Mouse (Mus musculus) stomach, postnatal 0 days (tissue): ENCODE results near the gene Lurap1. TPM values are rescaled to one million over a fixed set of nuclear protein-coding genes. Genes with fewer than 3 reads are reported as not detected.

Experiments used
- ATAC-seq: fragments of 200-750 bp; cut with Nextera tagmentation; 2 replicates; pipeline ENCODE4 v1.8.0; 2017; ENCODE audit not compliant: low FRiP score, low TSS enrichment
- DNase-seq: peaks from one replicate; pipeline ENCODE4 v3.0.0-alpha.2; 2016; ENCODE audit warnings: low spot score
- H3K27ac ChIP-seq: fragments of 300-500 bp; sonication (generic); replicated peaks from 2 replicates; pipeline ENCODE4 v1.5.1; 2014; ENCODE audit warnings: mild to moderate bottlenecking, control low read depth
- H3K27me3 ChIP-seq: fragments of 300-500 bp; sonication (generic); 2 replicates; pipeline ENCODE4 v1.6.1; 2014; ENCODE audit warnings: low read length; ENCODE audit not compliant: control insufficient read depth, insufficient read depth
- H3K36me3 ChIP-seq: fragments of 300-500 bp; sonication (generic); 2 replicates; pipeline ENCODE4 v1.6.1; 2014; ENCODE audit warnings: low read length, mixed read lengths; ENCODE audit not compliant: control insufficient read depth, insufficient read depth
- H3K4me1 ChIP-seq: fragments of 300-500 bp; sonication (generic); replicated peaks from 2 replicates; pipeline ENCODE4 v1.6.1; 2014; ENCODE audit warnings: antibody characterized with exemption; ENCODE audit not compliant: control insufficient read depth, insufficient read depth
- H3K4me2 ChIP-seq: fragments of 300-500 bp; sonication (generic); replicated peaks from 2 replicates; pipeline ENCODE4 v1.6.1; 2014; ENCODE audit warnings: low read depth, mild to moderate bottlenecking, control low read depth, moderate library complexity
- H3K4me3 ChIP-seq: fragments of 300-500 bp; sonication (generic); 2 replicates; pipeline ENCODE4 v1.5.1; 2014; ENCODE audit warnings: low read depth, low read length, control low read depth
- H3K9ac ChIP-seq: fragments of 300-500 bp; sonication (generic); 2 replicates; pipeline ENCODE4 v1.6.1; 2014; ENCODE audit warnings: mild to moderate bottlenecking, low read length, control low read depth, mixed read lengths
- H3K9me3 ChIP-seq: fragments of 300-500 bp; sonication (generic); 2 replicates; pipeline ENCODE4 v1.6.1; 2016; ENCODE audit warnings: low read length; ENCODE audit not compliant: control insufficient read depth
- CTCF ChIP-seq: IDR thresholded peaks from 2 replicates; pipeline ENCODE4 v1.5.1; 2016; ENCODE audit warnings: antibody characterized with exemption, low read depth, mild to moderate bottlenecking, moderate library complexity
- EP300 ChIP-seq: optimal IDR thresholded peaks from 2 replicates; pipeline ENCODE3; 2016; ENCODE audit warnings: antibody characterized with exemption
- WGBS: fragments of 180-500 bp; shearing (Covaris S2); extraction: QIAGEN DNeasy Blood & Tissue Kit; methylation state at CpG from one replicate; pipeline ENCODE4 v1.1.7; 2014; 5-methylcytosine and 5-hydroxymethylcytosine counted together
- polyA plus RNA-seq: library from polyadenylated mRNA; unstranded; fragments of >200 nt; fragmentation: Nextera tagmentation; extraction: Ambion mirVana; gene quantifications from 2 replicates; pipeline ENCODE4 v1.2.1, GENCODE M21; 2015

Lurap1 gene
- polyA plus RNA-seq, 1 experiment from 2014 or later = 1.2 TPM

GRCm38 (mm10) chr4:116182079-116182478, 30.9 kb upstream of the Lurap1 start:
- Histone ChIP-seq H3K27me3 (no peaks in the 10 kb centered on the region), H3K9me3 (no peaks in the 10 kb centered on the region), H3K27ac (no peak overlapping the region), H3K4me1 (peaks cover 3% of the 10 kb centered on the region; the same call in 1 of the 2 replicates), H3K4me3 (no peak overlapping the region), H3K4me2 (no peak overlapping the region), H3K36me3 (no peaks in the 10 kb centered on the region), H3K9ac (no peak overlapping the region)
- DNase-seq = no peak
- no peak for ATAC-seq
- 62% methylated on average over 3 of the region's 3 CpGs for WGBS
- TF ChIP-seq EP300 = no peak
- no peak for TF ChIP-seq CTCF

GRCm38 (mm10) chr4:116177140-116177539, 26.0 kb upstream of the Lurap1 start:
- 28% methylated on average over 5 of the region's 5 CpGs for WGBS
- TF ChIP-seq CTCF (no peak), EP300 (no peak)
- no peaks in the 10 kb centered on the region for H3K9me3 ChIP-seq
- H3K4me3 ChIP-seq = no peak overlapping the region
- peak overlapping the region; percentile 31; the same call in 1 of the 2 replicates for H3K9ac ChIP-seq
- peak overlapping the region; percentile 44 for H3K4me2 ChIP-seq
- peaks cover 15% of the 10 kb centered on the region for H3K4me1 ChIP-seq
- ATAC-seq = peak; percentile 24
- peak overlapping the region; percentile 85 for H3K27ac ChIP-seq
- H3K27me3 ChIP-seq = no peaks in the 10 kb centered on the region
- peak; percentile 64 for DNase-seq
- no peaks in the 10 kb centered on the region for H3K36me3 ChIP-seq

DNA sequence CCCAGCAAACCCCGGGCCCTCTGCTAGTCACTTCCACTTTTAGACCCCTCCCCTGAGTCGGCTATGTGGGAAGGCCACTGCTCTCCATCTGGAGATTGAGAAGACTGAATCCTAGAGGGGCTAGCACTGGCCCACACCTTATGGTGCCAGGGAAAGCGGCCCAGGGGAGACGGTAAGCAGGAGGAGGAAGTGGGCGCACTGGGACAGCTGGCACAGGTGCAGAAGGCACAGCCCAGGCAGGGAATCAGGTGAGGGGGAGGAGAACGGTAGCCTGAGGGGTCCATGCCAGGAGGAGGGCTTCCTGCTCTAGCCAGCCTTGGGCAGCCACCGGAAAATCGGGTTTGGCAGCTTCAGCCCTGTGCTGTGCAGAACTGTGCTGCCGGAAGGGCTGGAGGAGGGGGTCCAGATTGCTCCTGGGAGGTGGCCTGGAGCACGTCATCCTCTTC, 25.4 kb upstream of the Lurap1 start:
- Histone ChIP-seq H3K4me1 (peaks cover 15% of the 10 kb centered on the region), H3K27me3 (no peaks in the 10 kb centered on the region), H3K36me3 (no peaks in the 10 kb centered on the region), H3K9ac (peak overlapping the region; percentile 43), H3K9me3 (no peaks in the 10 kb centered on the region), H3K4me3 (no peak overlapping the region), H3K4me2 (peak overlapping the region; percentile 44), H3K27ac (peak overlapping the region; percentile 85)
- DNase-seq (peak; percentile 93), ATAC-seq (peak; percentile 89)
- TF ChIP-seq CTCF = no peak
- TF ChIP-seq EP300 = no peak
- 12% methylated on average over 10 of the region's 10 CpGs for WGBS

DNA sequence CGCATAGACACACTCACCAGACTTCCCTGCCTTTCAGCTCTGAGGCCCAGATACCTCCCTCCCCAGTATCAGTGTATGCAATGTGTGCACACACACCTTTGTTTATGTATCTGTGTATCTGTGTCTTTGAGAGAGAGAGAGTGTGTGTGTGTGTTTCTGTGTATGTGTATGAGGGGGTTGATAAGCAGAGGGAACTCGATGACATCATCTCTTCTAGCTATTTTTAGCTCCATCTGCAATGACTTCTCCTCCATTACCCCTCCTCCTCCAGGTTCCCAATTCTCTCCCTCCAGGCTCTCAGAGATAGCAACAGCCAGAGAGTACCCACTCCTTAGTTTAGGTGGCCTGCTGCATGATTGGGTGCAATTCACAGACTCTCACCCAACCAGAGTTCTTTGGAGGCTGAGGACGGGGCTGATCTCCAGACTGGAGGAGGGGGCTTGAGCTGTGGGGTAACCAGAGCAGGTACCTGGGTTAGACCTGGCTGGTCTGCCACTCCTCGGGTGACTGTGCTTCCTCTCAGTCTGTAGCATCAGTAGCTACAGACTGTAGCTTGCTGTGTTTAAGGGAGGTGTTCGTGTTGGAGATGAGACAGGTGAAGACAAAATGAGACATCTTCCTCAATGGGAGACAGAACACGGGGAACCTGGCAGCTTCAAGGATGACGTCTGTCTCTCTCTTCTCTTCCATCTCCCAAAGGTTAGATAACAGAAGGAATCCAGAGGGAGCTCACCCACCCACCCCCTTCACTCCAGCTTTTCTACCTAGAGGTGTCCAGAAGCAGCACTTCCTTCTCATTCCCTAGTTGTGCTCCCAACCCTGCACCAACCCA, 24.8 kb upstream of the Lurap1 start:
- peak overlapping the region; percentile 44 for H3K4me2 ChIP-seq
- H3K9me3 ChIP-seq = no peaks in the 10 kb centered on the region
- peak; percentile 56 for DNase-seq
- peaks cover 15% of the 10 kb centered on the region for H3K4me1 ChIP-seq
- no peaks in the 10 kb centered on the region for H3K27me3 ChIP-seq
- 43% methylated on average over 7 of the region's 7 CpGs for WGBS
- peak; percentile 83 for ATAC-seq
- TF ChIP-seq CTCF (no peak), EP300 (no peak)
- H3K9ac ChIP-seq = peak overlapping the region; percentile 43
- H3K27ac ChIP-seq = peak overlapping the region; percentile 85
- H3K4me3 ChIP-seq = no peak overlapping the region
- no peaks in the 10 kb centered on the region for H3K36me3 ChIP-seq

- Histone ChIP-seq H3K27ac (peak overlapping the region; percentile 85), H3K27me3 (no peaks in the 10 kb centered on the region)
Observed at GRCm38 (mm10) chr4:116175136-116175535, 24.0 kb upstream of the Lurap1 start.

More at GRCm38 (mm10) chr4:116175136-116175535, 24.0 kb upstream of the Lurap1 start:
- Histone ChIP-seq H3K36me3 (no peaks in the 10 kb centered on the region), H3K4me2 (no peak overlapping the region), H3K9me3 (no peaks in the 10 kb centered on the region), H3K9ac (no peak overlapping the region), H3K4me1 (peaks cover 15% of the 10 kb centered on the region), H3K4me3 (no peak overlapping the region)
- DNase-seq (no peak), ATAC-seq (no peak)
- no peak for TF ChIP-seq CTCF
- TF ChIP-seq EP300 = no peak
